Mouse (Mus musculus) stomach, postnatal 0 days (tissue): ENCODE data around the gene Mcts2. TPM values are rescaled to one million over a fixed set of nuclear protein-coding genes. Genes with fewer than 3 reads are reported as not detected.
A peak's percentile ranks its signal among the peaks of the same experiment; 100 is the strongest.

Experiments used
- ATAC-seq: fragments of 200-750 bp; cut with Nextera tagmentation; 2 replicates; pipeline ENCODE4 v1.8.0; 2017; ENCODE audit not compliant: low FRiP score, low TSS enrichment
- DNase-seq: peaks from one replicate; pipeline ENCODE4 v3.0.0-alpha.2; 2016; ENCODE audit warnings: low spot score
- H3K27ac ChIP-seq: fragments of 300-500 bp; sonication (generic); replicated peaks from 2 replicates; pipeline ENCODE4 v1.5.1; 2014; ENCODE audit warnings: mild to moderate bottlenecking, control low read depth
- H3K27me3 ChIP-seq: fragments of 300-500 bp; sonication (generic); 2 replicates; pipeline ENCODE4 v1.6.1; 2014; ENCODE audit warnings: low read length; ENCODE audit not compliant: control insufficient read depth, insufficient read depth
- H3K36me3 ChIP-seq: fragments of 300-500 bp; sonication (generic); 2 replicates; pipeline ENCODE4 v1.6.1; 2014; ENCODE audit warnings: low read length, mixed read lengths; ENCODE audit not compliant: control insufficient read depth, insufficient read depth
- H3K4me1 ChIP-seq: fragments of 300-500 bp; sonication (generic); replicated peaks from 2 replicates; pipeline ENCODE4 v1.6.1; 2014; ENCODE audit warnings: antibody characterized with exemption; ENCODE audit not compliant: control insufficient read depth, insufficient read depth
- H3K4me2 ChIP-seq: fragments of 300-500 bp; sonication (generic); replicated peaks from 2 replicates; pipeline ENCODE4 v1.6.1; 2014; ENCODE audit warnings: low read depth, mild to moderate bottlenecking, control low read depth, moderate library complexity
- H3K4me3 ChIP-seq: fragments of 300-500 bp; sonication (generic); 2 replicates; pipeline ENCODE4 v1.5.1; 2014; ENCODE audit warnings: low read depth, low read length, control low read depth
- H3K9ac ChIP-seq: fragments of 300-500 bp; sonication (generic); 2 replicates; pipeline ENCODE4 v1.6.1; 2014; ENCODE audit warnings: mild to moderate bottlenecking, low read length, control low read depth, mixed read lengths
- H3K9me3 ChIP-seq: fragments of 300-500 bp; sonication (generic); 2 replicates; pipeline ENCODE4 v1.6.1; 2016; ENCODE audit warnings: low read length; ENCODE audit not compliant: control insufficient read depth
- CTCF ChIP-seq: IDR thresholded peaks from 2 replicates; pipeline ENCODE4 v1.5.1; 2016; ENCODE audit warnings: antibody characterized with exemption, low read depth, mild to moderate bottlenecking, moderate library complexity
- EP300 ChIP-seq: optimal IDR thresholded peaks from 2 replicates; pipeline ENCODE3; 2016; ENCODE audit warnings: antibody characterized with exemption
- WGBS: fragments of 180-500 bp; shearing (Covaris S2); extraction: QIAGEN DNeasy Blood & Tissue Kit; methylation state at CpG from one replicate; pipeline ENCODE4 v1.1.7; 2014; 5-methylcytosine and 5-hydroxymethylcytosine counted together
- polyA plus RNA-seq: library from polyadenylated mRNA; unstranded; fragments of >200 nt; fragmentation: Nextera tagmentation; extraction: Ambion mirVana; gene quantifications from 2 replicates; pipeline ENCODE4 v1.2.1, GENCODE M21; 2015

Mcts2 gene
- polyA plus RNA-seq, 1 experiment from 2014 or later: 23.4 TPM

GRCm38 (mm10) chr2:152734984-152735383 is 48.1 kb downstream of the Mcts2 start:
- H3K27me3 ChIP-seq: no peaks in the 10 kb centered on the region
- WGBS: under 1% methylated on average over 28 of the region's 28 CpGs
- DNase-seq (peak; percentile 99), ATAC-seq (peak; percentile 77)
- H3K9me3 ChIP-seq: no peaks in the 10 kb centered on the region
- peak overlapping the region; percentile 86 for H3K4me2 ChIP-seq
- H3K4me1 ChIP-seq: 0 out of 2 replicates have a peak, but pooled peaks cover 6% of the 10 kb centered on the region
- peak overlapping the region; percentile 78 for H3K4me3 ChIP-seq
- no peaks in the 10 kb centered on the region for H3K36me3 ChIP-seq
- peak overlapping the region; percentile 53 for H3K9ac ChIP-seq
- TF ChIP-seq CTCF (no peak), EP300 (peak; percentile 93)
- peak overlapping the region; percentile 93 for H3K27ac ChIP-seq

DNA sequence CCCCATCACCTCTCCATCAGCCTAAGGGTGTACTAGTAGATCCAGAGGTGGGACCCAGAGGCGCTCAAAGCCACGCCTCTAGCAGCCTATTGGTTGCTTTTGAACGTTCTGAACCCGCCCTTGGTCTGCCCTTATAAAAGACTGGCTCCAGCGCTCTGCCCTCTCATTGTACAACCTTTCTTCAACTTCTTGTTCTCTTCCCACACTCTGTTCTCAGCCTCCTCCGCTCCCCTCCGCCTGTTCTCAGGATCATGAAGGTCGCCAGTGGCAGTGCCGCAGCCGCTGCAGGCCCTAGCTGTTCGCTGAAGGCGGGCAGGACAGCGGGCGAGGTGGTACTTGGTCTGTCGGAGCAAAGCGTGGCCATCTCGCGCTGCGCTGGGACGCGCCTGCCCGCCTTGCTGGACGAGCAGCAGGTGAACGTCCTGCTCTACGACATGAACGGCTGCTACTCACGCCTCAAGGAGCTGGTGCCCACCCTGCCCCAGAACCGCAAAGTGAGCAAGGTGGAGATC is 49.3 kb downstream of the Mcts2 start, which contains the start of gene Id1:
Gene Id1 (plus strand): TSS at position 162 of the 512 bp plus-strand sequence.
- DNase-seq: peak; percentile 93

GRCm38 (mm10) chr2:152736748-152737147 is 49.9 kb downstream of the Mcts2 start:
- Histone ChIP-seq H3K9me3 (no peaks in the 10 kb centered on the region), H3K4me2 (peak overlapping the region; percentile 86), H3K36me3 (no peaks in the 10 kb centered on the region), H3K4me1 (0 out of 2 replicates have a peak, but pooled peaks cover 6% of the 10 kb centered on the region), H3K9ac (peak overlapping the region; percentile 90), H3K4me3 (peak overlapping the region; percentile 78), H3K27ac (peak overlapping the region; percentile 95), H3K27me3 (no peaks in the 10 kb centered on the region)
- ATAC-seq (no peak), DNase-seq (peak; percentile 45)
- under 1% methylated on average over 22 of the region's 22 CpGs for WGBS
- no peak for TF ChIP-seq EP300
- TF ChIP-seq CTCF: no peak

More for the DNA sequence above, 49.3 kb downstream of the Mcts2 start, which contains the start of gene Id1:
- no peaks in the 10 kb centered on the region for H3K36me3 ChIP-seq
- peak within 1 kb of the TSS; percentile 86 for H3K4me2 ChIP-seq
- peak; percentile 71 for ATAC-seq
- H3K27ac ChIP-seq: peak within 1 kb of the TSS; percentile 95
- H3K27me3 ChIP-seq: no peaks in the 10 kb centered on the region
- peak within 1 kb of the TSS; percentile 78 for H3K4me3 ChIP-seq
- peak within 1 kb of the TSS; percentile 90 for H3K9ac ChIP-seq
- TF ChIP-seq EP300 (no peak), CTCF (no peak)
- WGBS: under 1% methylated on average over 28 of the region's 28 CpGs
- H3K4me1 ChIP-seq: 0 out of 2 replicates have a peak, but pooled peaks cover 6% of the 10 kb centered on the region
- no peaks in the 10 kb centered on the region for H3K9me3 ChIP-seq

Other genes starting within 250 kb of the Mcts2 start
- gene Defb23, start 222.4 kb upstream of the Mcts2 start, polyA plus RNA-seq: not detected in 2 replicates
- not detected in 2 replicates for gene Defb20, start 210.0 kb upstream of the Mcts2 start, polyA plus RNA-seq
- not detected in 2 replicates for gene Defb22, start 196.9 kb upstream of the Mcts2 start, polyA plus RNA-seq
- not detected in 2 replicates for gene Defb26, start 175.3 kb upstream of the Mcts2 start, polyA plus RNA-seq
- not detected in 2 replicates for gene Defb28, start 168.8 kb upstream of the Mcts2 start, polyA plus RNA-seq
- not detected in 2 replicates for gene Defb29, start 146.9 kb upstream of the Mcts2 start, polyA plus RNA-seq
- gene Gm17416, start 117.7 kb upstream of the Mcts2 start, polyA plus RNA-seq: not detected in 2 replicates
- not detected in 2 replicates for gene Defb21, start 114.3 kb upstream of the Mcts2 start, polyA plus RNA-seq
- gene Defb19, start 106.7 kb upstream of the Mcts2 start, polyA plus RNA-seq: not detected in 2 replicates
- gene Defb45, start 87.6 kb upstream of the Mcts2 start, polyA plus RNA-seq: not detected in 2 replicates
- 0.23 TPM in 1 of 2 replicates, not detected in the other for gene Defb36, start 82.7 kb upstream of the Mcts2 start, polyA plus RNA-seq
- gene Defb25, start 64.0 kb upstream of the Mcts2 start, polyA plus RNA-seq: 0.73 and 1.7 TPM in 2 replicates
- 17.2 and 19.7 TPM in 2 replicates for gene Rem1, start 60.1 kb upstream of the Mcts2 start, polyA plus RNA-seq
- gene H13, start 17.6 kb upstream of the Mcts2 start, polyA plus RNA-seq: 110 and 121 TPM in 2 replicates
- 191 and 228 TPM in 2 replicates for gene Id1, start 49.2 kb downstream of the Mcts2 start, polyA plus RNA-seq
- gene Cox4i2, start 67.1 kb downstream of the Mcts2 start, polyA plus RNA-seq: 9.8 and 10.6 TPM in 2 replicates
- gene Bcl2l1, start 144.7 kb downstream of the Mcts2 start, polyA plus RNA-seq: 45.6 and 48.7 TPM in 2 replicates
- gene Tpx2, start 160.9 kb downstream of the Mcts2 start, polyA plus RNA-seq: 14.0 and 17.7 TPM in 2 replicates
- 0.02 TPM in 1 of 2 replicates, not detected in the other for gene Mylk2, start 224.3 kb downstream of the Mcts2 start, polyA plus RNA-seq
- gene Foxs1, start 246.2 kb downstream of the Mcts2 start, polyA plus RNA-seq: 2.3 and 2.6 TPM in 2 replicates